Mouse (Mus musculus): ENCODE measurements around the gene Ankrd63. TPM values are rescaled to one million over a fixed set of nuclear protein-coding genes. Genes with fewer than 3 reads are reported as not detected.

The Ankrd63 gene
- total and polyA plus RNA-seq, 2 experiments from 2014 or later, result 2.0 to 14.3 TPM

- Histone ChIP-seq H3K4me1 (ENCODE audit: control insufficient read depth, insufficient read depth) (peaks cover 23% of the 10 kb centered on the region), H3K27me3 (ENCODE audit: control insufficient read depth, insufficient read depth, low read length) (no peaks in the 10 kb centered on the region), H3K36me3 (replicated peaks; ENCODE audit: control insufficient read depth, insufficient read depth, low read length) (no peaks in the 10 kb centered on the region), H3K9ac (replicated peaks; ENCODE audit: low read depth, low read length) (no peak overlapping the region), H3K4me2 (ENCODE audit: low read depth, low read length) (no peak overlapping the region), H3K4me3 (ENCODE audit: low read depth, low read length) (no peak overlapping the region), H3K27ac (ENCODE audit: low read depth) (no peak overlapping the region), H3K9me3 (replicated peaks; ENCODE audit: control insufficient read depth, low read length) (no peaks in the 10 kb centered on the region)
- 33% methylated on average over 8 of the region's 8 CpGs for WGBS
- TF ChIP-seq EP300 (IDR thresholded peaks at IDR 0.05; ENCODE audit: low read depth), result no peak
- no peak for TF ChIP-seq CTCF (IDR thresholded peaks at IDR 0.05; ENCODE audit: low read depth)
- DNase-seq (ENCODE audit: low spot score) (no peak), ATAC-seq (ENCODE audit: insufficient read depth, low read depth) (no peak)
These were observed 26.3 kb upstream of the Ankrd63 start for GRCm38 (mm10) chr2:118729816-118730621.

- 18% methylated on average over 4 of the region's 4 CpGs for WGBS
- Histone ChIP-seq H3K36me3 (replicated peaks; ENCODE audit: control insufficient read depth, insufficient read depth, low read length) (no peaks in the 10 kb centered on the region), H3K4me1 (ENCODE audit: control insufficient read depth, insufficient read depth) (peaks cover 23% of the 10 kb centered on the region), H3K27ac (ENCODE audit: low read depth) (no peak overlapping the region), H3K4me2 (ENCODE audit: low read depth, low read length) (no peak overlapping the region), H3K9me3 (replicated peaks; ENCODE audit: control insufficient read depth, low read length) (no peaks in the 10 kb centered on the region), H3K4me3 (ENCODE audit: low read depth, low read length) (no peak overlapping the region), H3K9ac (replicated peaks; ENCODE audit: low read depth, low read length) (no peak overlapping the region), H3K27me3 (ENCODE audit: control insufficient read depth, insufficient read depth, low read length) (no peaks in the 10 kb centered on the region)
- DNase-seq (ENCODE audit: low spot score), result no peak
- ATAC-seq (ENCODE audit: insufficient read depth, low read depth), result no peak
- no peak for TF ChIP-seq EP300 (IDR thresholded peaks at IDR 0.05; ENCODE audit: low read depth)
These were observed 25.4 kb upstream of the Ankrd63 start for GRCm38 (mm10) chr2:118729194-118729593.

DNA sequence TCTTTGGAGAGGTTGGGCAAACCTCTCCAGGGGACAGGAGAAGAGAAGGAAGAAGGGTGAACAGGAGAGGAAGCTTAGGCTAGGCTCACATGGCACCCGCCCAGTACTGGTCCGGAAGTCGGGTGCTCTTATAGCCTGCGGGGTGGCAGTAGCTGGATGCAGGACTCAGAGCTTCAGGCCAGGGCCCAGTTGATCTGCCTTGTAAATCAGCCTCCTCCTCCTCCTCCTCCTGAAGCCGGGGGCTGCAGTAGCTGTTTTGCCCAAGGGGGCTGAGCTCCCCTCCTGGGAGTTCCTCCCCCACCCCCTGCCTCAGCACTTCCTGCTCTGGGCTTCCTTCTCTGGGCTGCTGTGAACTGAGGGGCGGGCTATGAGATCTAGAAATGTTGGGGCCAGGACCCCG is 24.6 kb upstream of the Ankrd63 start, which contains the start of gene Plcb2:
Plcb2 (minus strand) TSS at position 102 of the 400 bp plus-strand sequence.
- ATAC-seq (ENCODE audit: insufficient read depth, low read depth) (no peak), DNase-seq (ENCODE audit: low spot score) (no peak)
- Histone ChIP-seq H3K4me1 (ENCODE audit: control insufficient read depth, insufficient read depth) (peaks cover 23% of the 10 kb centered on the region), H3K4me3 (ENCODE audit: low read depth, low read length) (peak within 1 kb of the TSS; percentile 2; the same call in 1 of the 2 replicates), H3K27ac (ENCODE audit: low read depth) (no peak within 1 kb of the TSS), H3K9me3 (replicated peaks; ENCODE audit: control insufficient read depth, low read length) (no peaks in the 10 kb centered on the region), H3K36me3 (replicated peaks; ENCODE audit: control insufficient read depth, insufficient read depth, low read length) (no peaks in the 10 kb centered on the region), H3K9ac (replicated peaks; ENCODE audit: low read depth, low read length) (0 out of 2 replicates have a peak within 1 kb of the TSS, but pooled peaks have one; percentile 0), H3K4me2 (ENCODE audit: low read depth, low read length) (peak within 1 kb of the TSS; percentile 36; the same call in 1 of the 2 replicates), H3K27me3 (ENCODE audit: control insufficient read depth, insufficient read depth, low read length) (no peaks in the 10 kb centered on the region)
- TF ChIP-seq EP300 (IDR thresholded peaks at IDR 0.05; ENCODE audit: low read depth), result no peak
- TF ChIP-seq CTCF (IDR thresholded peaks at IDR 0.05; ENCODE audit: low read depth), result no peak
- 38% methylated on average over 7 of the region's 7 CpGs for WGBS

GRCm38 (mm10) chr2:118727911-118728310 is 24.1 kb upstream of the Ankrd63 start:
- Histone ChIP-seq H3K27me3 (ENCODE audit: control insufficient read depth, insufficient read depth, low read length) (no peaks in the 10 kb centered on the region), H3K9ac (replicated peaks; ENCODE audit: low read depth, low read length) (no peak overlapping the region), H3K4me3 (ENCODE audit: low read depth, low read length) (peak overlapping the region; percentile 2; the same call in 1 of the 2 replicates), H3K4me2 (ENCODE audit: low read depth, low read length) (peak overlapping the region; percentile 36; the same call in 1 of the 2 replicates), H3K9me3 (replicated peaks; ENCODE audit: control insufficient read depth, low read length) (no peaks in the 10 kb centered on the region), H3K4me1 (ENCODE audit: control insufficient read depth, insufficient read depth) (peaks cover 23% of the 10 kb centered on the region), H3K27ac (ENCODE audit: low read depth) (no peak overlapping the region), H3K36me3 (replicated peaks; ENCODE audit: control insufficient read depth, insufficient read depth, low read length) (no peaks in the 10 kb centered on the region)
- no peak for ATAC-seq (ENCODE audit: insufficient read depth, low read depth)
- no peak for TF ChIP-seq EP300 (IDR thresholded peaks at IDR 0.05; ENCODE audit: low read depth)
- WGBS, result 40% methylated on average over 9 of the region's 9 CpGs
- no peak for DNase-seq (ENCODE audit: low spot score)

DNA sequence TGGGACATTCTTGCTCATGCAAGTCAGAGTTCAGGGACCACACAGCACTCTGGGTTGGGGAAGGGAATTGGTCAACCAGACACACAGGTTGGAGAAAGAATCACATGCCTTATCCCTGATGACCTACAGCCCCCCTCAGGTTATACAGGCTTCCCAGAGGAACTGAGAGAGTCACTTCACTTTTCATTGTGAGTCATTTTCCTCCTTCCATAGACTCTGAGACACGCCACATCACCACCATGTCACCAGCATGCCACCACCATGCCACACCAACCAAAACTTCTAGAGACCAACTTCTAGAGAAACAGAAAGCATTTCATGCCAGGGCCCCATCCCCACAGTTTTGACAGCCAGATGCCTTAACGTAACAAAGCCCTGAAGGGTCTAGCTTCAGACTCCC is 23.1 kb upstream of the Ankrd63 start:
- Histone ChIP-seq H3K9me3 (replicated peaks; ENCODE audit: control insufficient read depth, low read length) (no peaks in the 10 kb centered on the region), H3K4me3 (ENCODE audit: low read depth, low read length) (no peak overlapping the region), H3K4me2 (ENCODE audit: low read depth, low read length) (no peak overlapping the region), H3K27ac (ENCODE audit: low read depth) (no peak overlapping the region), H3K4me1 (ENCODE audit: control insufficient read depth, insufficient read depth) (peaks cover 23% of the 10 kb centered on the region), H3K27me3 (ENCODE audit: control insufficient read depth, insufficient read depth, low read length) (no peaks in the 10 kb centered on the region), H3K9ac (replicated peaks; ENCODE audit: low read depth, low read length) (no peak overlapping the region), H3K36me3 (replicated peaks; ENCODE audit: control insufficient read depth, insufficient read depth, low read length) (no peaks in the 10 kb centered on the region)
- TF ChIP-seq EP300 (IDR thresholded peaks at IDR 0.05; ENCODE audit: low read depth) (no peak), CTCF (IDR thresholded peaks at IDR 0.05; ENCODE audit: low read depth) (no peak)
- 91% methylated on average over 2 of the region's 2 CpGs for WGBS
- ATAC-seq (ENCODE audit: insufficient read depth, low read depth) (no peak), DNase-seq (ENCODE audit: low spot score) (no peak)
